In the genomic region with DNA sequence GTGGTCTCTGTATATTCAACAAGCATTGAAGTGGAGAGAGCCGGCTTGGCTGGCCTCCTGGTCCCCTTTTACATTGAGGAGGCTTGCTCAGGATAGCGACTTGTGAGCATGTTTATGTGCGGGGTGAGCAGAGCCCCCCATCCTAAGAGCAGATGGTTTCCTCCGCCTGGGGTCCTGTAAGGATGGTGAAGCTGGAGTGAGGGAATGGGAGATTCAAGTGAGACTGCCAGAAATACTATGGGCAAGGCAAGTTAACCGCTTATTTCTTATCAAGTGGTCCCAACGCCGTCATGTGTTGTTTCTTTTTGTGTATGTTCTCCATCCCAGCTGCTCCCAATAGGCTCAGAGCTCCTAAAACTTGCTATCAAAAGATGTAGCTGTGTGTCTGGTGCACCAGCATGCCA, we compare ENCODE assay signal across 8 mouse cellular contexts.
DNase-seq lines count a peak whose midpoint lies in the region; ATAC-seq and TF ChIP-seq lines count a peak whose summit lies in the region.

No protein-coding gene starts in this region.

- peak overlapping the region; percentile 89 for H3K27ac ChIP-seq in heart, embryonic 13.5 days (replicated peaks)
- H3K27ac ChIP-seq in forebrain, embryonic 14.5 days (ENCODE audit: low read depth, low read length), result peak overlapping the region; percentile 88
- H3K27ac ChIP-seq in limb, embryonic 14.5 days (replicated peaks; ENCODE audit: low read depth, low read length), result peak overlapping the region; percentile 74; the same call in 1 of the 2 replicates
- H3K27ac ChIP-seq in stomach, embryonic 16.5 days (ENCODE audit: low read length), result peak overlapping the region; percentile 72

- peak overlapping the region; percentile 73 for H3K4me3 ChIP-seq in heart, embryonic 13.5 days
- peak overlapping the region; percentile 52 for H3K4me3 ChIP-seq in forebrain, embryonic 14.5 days (ENCODE audit: low read depth, low read length)
- peak overlapping the region; percentile 55 for H3K4me3 ChIP-seq in limb, embryonic 14.5 days (replicated peaks; ENCODE audit: low read length)
- peak overlapping the region; percentile 68 for H3K4me3 ChIP-seq in stomach, embryonic 16.5 days (replicated peaks; ENCODE audit: low read length)

- peak overlapping the region; percentile 82 for H3K9ac ChIP-seq in heart, embryonic 13.5 days
- peak overlapping the region; percentile 71 for H3K9ac ChIP-seq in forebrain, embryonic 14.5 days (ENCODE audit: low read length)
- H3K9ac ChIP-seq in limb, embryonic 14.5 days (ENCODE audit: low read depth, low read length, severe bottlenecking), result peak overlapping the region; percentile 59
- H3K9ac ChIP-seq in stomach, embryonic 16.5 days (ENCODE audit: low read length), result peak overlapping the region; percentile 70

- intact Hi-C loops in heart, postnatal 14 days (cut with DNase I), result loop anchor here (5.0 kb wide), 2 partner anchors 56 to 326 kb away; no protein-coding TSS in a partner anchor

- ATAC-seq in heart, embryonic 13.5 days (ENCODE audit: extremely low read depth, insufficient number of reproducible peaks, low FRiP score, low TSS enrichment), result no peak
- peak; percentile 13; the same call in 1 of the 2 replicates for ATAC-seq in forebrain, embryonic 14.5 days
- no peak for ATAC-seq in limb, embryonic 14.5 days (ENCODE audit: low FRiP score, low read depth)
- no peak for ATAC-seq in stomach, embryonic 16.5 days (ENCODE audit: insufficient read depth, low FRiP score)
- no peak for ATAC-seq in monocyte, adult 5-6 weeks (replicated peaks; ENCODE audit: insufficient number of reproducible peaks, low FRiP score, low TSS enrichment, poor library complexity, severe bottlenecking)

- no peak for DNase-seq in heart, postnatal 14 days
- peak; percentile 40 for DNase-seq in NIH3T3 (ENCODE audit: low read depth)
- peak; percentile 60 for DNase-seq in forebrain, embryonic 14.5 days (ENCODE audit: low spot score)
- no peak for DNase-seq in limb, embryonic 14.5 days (ENCODE audit: low spot score)
- DNase-seq in lung, postnatal 14 days, result no peak

- H3K9me3 ChIP-seq in heart, embryonic 13.5 days, result no peaks in the 10 kb centered on the region
- H3K9me3 ChIP-seq in forebrain, embryonic 14.5 days (replicated peaks; ENCODE audit: control insufficient read depth, low read length), result no peaks in the 10 kb centered on the region
- no peaks in the 10 kb centered on the region for H3K9me3 ChIP-seq in limb, embryonic 14.5 days (ENCODE audit: control insufficient read depth, low read length)
- no peaks in the 10 kb centered on the region for H3K9me3 ChIP-seq in stomach, embryonic 16.5 days (replicated peaks; ENCODE audit: control insufficient read depth, low read length)

- H3K4me1 ChIP-seq in heart, embryonic 13.5 days, result peaks cover 67% of the 10 kb centered on the region
- peaks cover 13% of the 10 kb centered on the region for H3K4me1 ChIP-seq in forebrain, embryonic 14.5 days (ENCODE audit: control insufficient read depth, insufficient read depth, low read length)
- H3K4me1 ChIP-seq in limb, embryonic 14.5 days (ENCODE audit: control insufficient read depth, insufficient read depth, low read length), result peaks cover 34% of the 10 kb centered on the region
- peaks cover 19% of the 10 kb centered on the region for H3K4me1 ChIP-seq in stomach, embryonic 16.5 days (ENCODE audit: control insufficient read depth, insufficient read depth, low read length)

- 10% methylated on average over 7 of the region's 7 CpGs for WGBS in heart, embryonic 13.5 days
- WGBS in forebrain, embryonic 14.5 days, result 8% methylated on average over 7 of the region's 7 CpGs
- 4% methylated on average over 7 of the region's 7 CpGs for WGBS in limb, embryonic 14.5 days
- whole genome bisulfite sequencing in stomach, embryonic 16.5 days, result 12% methylated on average over 7 of the region's 7 CpGs

- no peaks in the 10 kb centered on the region for H3K27me3 ChIP-seq in heart, embryonic 13.5 days (replicated peaks)
- no peaks in the 10 kb centered on the region for H3K27me3 ChIP-seq in forebrain, embryonic 14.5 days (replicated peaks; ENCODE audit: control insufficient read depth, insufficient read depth, low read length)
- no peaks in the 10 kb centered on the region for H3K27me3 ChIP-seq in limb, embryonic 14.5 days (ENCODE audit: control insufficient read depth, insufficient read depth, low read length)
- no peaks in the 10 kb centered on the region for H3K27me3 ChIP-seq in stomach, embryonic 16.5 days (ENCODE audit: control insufficient read depth, insufficient read depth, low read length)

- TF ChIP-seq POLR2A in limb, embryonic 14.5 days (IDR thresholded peaks at IDR 0.05; ENCODE audit: borderline replicate concordance, extremely low read depth, insufficient read depth, insufficient read length), result no peak

- H3K4me2 ChIP-seq in heart, embryonic 13.5 days, result peak overlapping the region; percentile 86
- H3K4me2 ChIP-seq in forebrain, embryonic 14.5 days (ENCODE audit: low read length), result peak overlapping the region; percentile 67
- peak overlapping the region; percentile 87 for H3K4me2 ChIP-seq in limb, embryonic 14.5 days (replicated peaks; ENCODE audit: low read depth, low read length, severe bottlenecking)
- peak overlapping the region; percentile 73 for H3K4me2 ChIP-seq in stomach, embryonic 16.5 days (ENCODE audit: low read depth, low read length)

- no peaks in the 10 kb centered on the region for H3K36me3 ChIP-seq in heart, embryonic 13.5 days
- no peaks in the 10 kb centered on the region for H3K36me3 ChIP-seq in forebrain, embryonic 14.5 days (ENCODE audit: control insufficient read depth, insufficient read depth, low read length)
- no peaks in the 10 kb centered on the region for H3K36me3 ChIP-seq in limb, embryonic 14.5 days (ENCODE audit: control insufficient read depth, insufficient read depth, low read length)
- H3K36me3 ChIP-seq in stomach, embryonic 16.5 days (ENCODE audit: control insufficient read depth, insufficient read depth, low read length), result no peaks in the 10 kb centered on the region

Comparison
In these comparisons a context has a peak if more than half of its experiments do, and no peak if none do; other contexts are left out.
1. DNase-seq: peak in NIH3T3 (single experiment) and forebrain, embryonic 14.5 days (single experiment); none in heart, postnatal 14 days (0 of 2), limb, embryonic 14.5 days (single experiment) and lung, postnatal 14 days (single experiment).
2. Peak in every context shown above with its lines, with median percentiles within 50 percentile points of each other: H3K27ac ChIP-seq, H3K4me2 ChIP-seq, H3K4me3 ChIP-seq and H3K9ac ChIP-seq.